Mouse (Mus musculus) testis, postnatal 14 days (tissue): ENCODE results near the gene Fam177a.
A peak's percentile ranks its signal among the peaks of the same experiment; 100 is the strongest.
"Not testable (repeated sequence)": the region's sequence is repeated elsewhere in the genome, so short reads cannot be mapped to it uniquely, and the experiment has no call there.

Experiments used
- DNase-seq: peaks from one replicate; pipeline ENCODE4 v3.0.0; 2021; ENCODE audit warnings: low spot score

The Fam177a gene

DNA sequence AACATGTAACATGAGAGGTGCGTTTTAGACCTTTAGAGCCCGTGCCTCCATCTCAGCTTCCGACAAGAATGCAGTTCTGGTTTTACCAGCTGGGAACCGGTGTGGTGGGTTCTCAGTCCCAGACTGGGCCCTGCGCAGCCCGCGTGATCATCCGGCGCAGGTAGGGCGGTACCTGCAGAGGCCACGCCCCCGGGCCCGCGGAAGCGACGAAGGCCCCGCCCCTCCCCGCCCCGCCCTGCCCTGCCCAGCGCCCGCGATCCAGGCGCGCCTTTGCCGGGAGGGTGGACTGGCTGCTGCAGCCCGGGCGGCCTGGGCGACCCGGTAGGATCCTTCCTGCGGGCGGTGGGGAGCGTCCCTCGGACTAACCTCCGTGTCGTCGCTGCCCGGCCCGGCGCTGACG is at the start of gene Fam177a:
Fam177a (plus strand) TSS at position 228 of the 400 bp plus-strand sequence.
- not testable (repeated sequence) for DNase-seq

- no peak for DNase-seq
Measured at GRCm38 (mm10) chr12:55075296-55075695, 49.0 kb upstream of the Fam177a start.

DNA sequence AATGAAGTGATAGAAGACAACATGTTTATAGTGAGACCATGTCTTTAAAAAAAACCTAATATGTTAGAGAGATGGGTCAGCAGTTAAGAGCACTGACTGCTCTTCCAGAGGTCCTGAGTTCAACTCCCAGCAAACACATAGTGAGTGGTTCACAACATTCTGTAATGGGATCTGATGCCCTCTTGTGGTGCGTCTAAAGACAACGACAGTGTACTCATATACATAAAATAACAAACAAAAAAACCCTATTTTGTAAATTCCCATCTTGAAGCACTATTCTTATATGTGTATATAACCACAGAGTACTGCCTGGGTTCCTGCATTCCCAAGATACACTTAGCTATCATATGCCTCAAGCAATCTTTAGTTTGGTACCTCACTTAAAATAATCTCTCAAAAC is 45.6 kb upstream of the Fam177a start:
- DNase-seq, result not testable (repeated sequence)

DNA sequence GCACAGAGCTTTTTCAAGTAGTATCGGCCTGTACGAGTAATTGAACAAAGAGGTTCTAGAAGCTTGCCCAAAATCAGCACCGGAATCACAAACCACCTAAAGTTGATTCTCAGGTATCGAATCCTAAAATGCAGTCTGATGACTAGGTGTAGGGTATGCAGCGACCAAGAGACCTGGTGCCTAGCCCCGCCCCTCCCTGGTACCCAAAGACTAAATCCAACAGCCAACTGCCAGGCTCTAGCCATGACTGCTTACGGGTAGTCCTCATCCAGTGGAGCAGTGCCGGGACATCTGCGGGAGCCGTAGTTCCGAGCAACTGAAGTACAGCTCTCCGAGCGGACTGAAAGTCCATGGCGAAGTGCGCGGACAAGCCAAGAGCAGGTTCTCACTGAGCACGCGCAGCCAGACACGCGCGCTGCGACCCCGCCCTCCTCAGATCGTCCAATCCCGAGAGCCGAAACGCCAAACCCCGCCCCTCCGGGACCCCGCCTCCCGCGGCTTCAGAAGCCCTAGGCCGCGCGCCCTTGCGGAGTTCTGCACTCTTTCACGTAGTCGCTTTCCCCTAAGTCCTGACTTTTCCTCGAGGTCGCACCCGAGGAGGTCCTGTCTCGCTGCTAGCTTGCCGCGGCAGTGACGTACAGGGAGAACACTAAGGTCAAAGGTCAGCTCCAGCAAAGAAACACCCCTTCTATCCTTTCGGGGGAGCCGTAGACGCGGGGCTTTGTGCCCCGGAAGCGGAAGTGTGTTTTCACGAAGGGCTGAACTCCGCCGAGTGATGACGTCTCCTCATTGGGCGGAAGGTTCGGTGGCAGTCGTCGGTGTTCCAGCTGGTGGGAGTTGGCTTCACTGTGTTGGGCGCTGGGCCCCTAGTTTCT is 44.3 kb upstream of the Fam177a start, which contains the start of the genes 2700097O09Rik and Srp54a:
2700097O09Rik (minus strand) TSS at position 385 of the 875 bp plus-strand sequence.
Srp54a (plus strand) TSS at position 537 of the 875 bp plus-strand sequence.
- DNase-seq, result peak; percentile 95

DNA sequence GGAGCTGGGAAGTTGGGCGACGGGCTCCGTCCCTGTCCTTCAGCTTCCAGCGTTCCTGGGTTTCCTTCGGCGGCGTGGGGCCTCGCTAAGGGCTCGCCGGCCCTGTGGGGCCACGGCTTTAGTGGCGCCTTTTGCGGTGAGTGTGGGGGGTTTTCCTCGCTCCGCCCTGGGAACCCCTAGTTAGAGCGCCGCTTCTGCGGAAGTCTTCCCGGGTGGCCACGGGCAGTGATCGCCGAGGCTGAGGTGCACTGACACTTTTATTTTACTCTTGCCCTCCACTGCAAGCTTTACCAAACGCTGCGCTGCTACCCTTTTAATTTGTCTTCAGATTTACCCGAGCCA is 43.7 kb upstream of the Fam177a start:
- DNase-seq, result not testable (repeated sequence)

DNA sequence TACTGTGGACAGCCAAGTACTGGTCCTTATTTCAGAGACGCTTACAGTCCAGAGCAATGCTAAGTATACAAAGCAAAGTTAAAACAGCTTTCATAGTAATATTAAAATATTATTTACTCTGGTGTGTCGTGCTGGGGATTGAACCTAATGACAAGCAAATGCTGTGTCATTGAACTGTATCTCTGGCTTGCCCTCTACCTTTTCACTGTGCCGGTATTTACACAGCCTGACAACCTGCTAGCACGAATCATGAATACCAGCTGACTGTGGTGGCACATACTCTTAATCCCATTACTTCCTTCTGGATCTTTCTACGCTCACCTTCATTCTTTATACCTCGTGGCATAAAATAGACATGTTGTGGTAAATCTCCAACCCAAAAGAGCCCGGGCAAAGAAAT is 32.1 kb upstream of the Fam177a start:
- not testable (repeated sequence) for DNase-seq

GRCm38 (mm10) chr12:55112616-55113015 is 11.7 kb upstream of the Fam177a start:
- DNase-seq, result not testable (repeated sequence)

DNA sequence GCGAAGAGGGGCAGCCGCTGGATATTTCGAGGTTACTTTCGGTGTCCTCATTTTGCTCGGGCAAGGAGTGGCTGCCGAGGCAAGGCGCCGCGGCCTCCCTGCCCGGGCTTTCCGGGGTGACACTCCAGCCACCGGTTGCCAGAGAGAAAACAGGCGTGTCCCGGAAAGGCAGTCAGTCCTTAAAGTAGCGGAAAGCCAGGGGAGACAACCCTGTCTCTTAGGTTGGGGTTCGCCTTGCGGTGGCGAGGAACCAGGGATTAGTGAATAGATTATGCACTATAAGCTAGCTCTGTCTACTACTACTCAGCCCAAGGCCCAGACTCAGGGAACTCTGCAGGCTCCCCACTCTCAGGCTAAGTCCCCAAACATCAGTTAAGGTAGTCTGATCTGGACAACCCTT is 462 bp downstream of the Fam177a start:
- not testable (repeated sequence) for DNase-seq

- not testable (repeated sequence) for DNase-seq
Measured at GRCm38 (mm10) chr12:55135540-55135939, 11.3 kb downstream of the Fam177a start.

DNA sequence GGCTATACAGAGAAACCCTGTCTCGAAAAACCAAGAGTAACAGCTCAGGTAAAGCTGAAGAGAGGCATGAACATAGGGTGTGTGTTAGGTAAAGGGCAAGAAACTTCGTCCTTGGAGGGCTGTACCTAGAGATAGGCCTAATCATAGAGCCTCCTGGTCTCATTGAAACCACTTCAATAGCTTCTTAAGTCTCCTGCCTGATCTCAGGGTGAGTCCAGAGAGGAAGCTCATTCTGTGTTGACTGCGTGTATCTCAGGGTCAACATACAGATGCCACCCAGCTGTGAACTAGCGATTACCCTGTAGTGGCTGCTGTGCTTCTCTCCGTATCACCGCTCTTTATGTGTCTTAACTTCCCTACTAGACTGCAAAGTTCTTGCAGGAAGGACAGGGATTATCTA is 13.6 kb downstream of the Fam177a start:
- DNase-seq, result not testable (repeated sequence)

- DNase-seq, result not testable (repeated sequence)
Measured at GRCm38 (mm10) chr12:55154559-55155448, 30.5 kb downstream of the Fam177a start, which contains the start of gene Srp54b. TSS of gene Srp54b (plus strand) at chr12:55155104.

DNA sequence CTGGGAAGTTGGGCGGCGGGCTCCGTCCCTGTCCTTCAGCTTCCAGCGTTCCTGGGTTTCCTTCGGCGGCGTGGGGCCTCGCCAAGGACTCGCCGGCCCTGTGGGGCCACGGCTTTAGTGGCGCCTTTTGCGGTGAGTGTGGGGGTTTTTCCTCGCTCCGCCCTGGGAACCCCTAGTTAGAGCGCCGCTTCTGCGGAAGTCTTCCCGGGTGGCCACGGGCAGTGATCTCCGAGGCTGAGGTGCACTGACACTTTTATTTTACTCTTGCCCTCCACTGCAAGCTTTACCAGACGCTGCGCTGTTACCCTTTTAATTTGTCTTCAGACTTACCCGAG is 31.1 kb downstream of the Fam177a start:
- DNase-seq, result not testable (repeated sequence)

- not testable (repeated sequence) for DNase-seq
Measured at GRCm38 (mm10) chr12:55167034-55167557, 42.8 kb downstream of the Fam177a start.

DNA sequence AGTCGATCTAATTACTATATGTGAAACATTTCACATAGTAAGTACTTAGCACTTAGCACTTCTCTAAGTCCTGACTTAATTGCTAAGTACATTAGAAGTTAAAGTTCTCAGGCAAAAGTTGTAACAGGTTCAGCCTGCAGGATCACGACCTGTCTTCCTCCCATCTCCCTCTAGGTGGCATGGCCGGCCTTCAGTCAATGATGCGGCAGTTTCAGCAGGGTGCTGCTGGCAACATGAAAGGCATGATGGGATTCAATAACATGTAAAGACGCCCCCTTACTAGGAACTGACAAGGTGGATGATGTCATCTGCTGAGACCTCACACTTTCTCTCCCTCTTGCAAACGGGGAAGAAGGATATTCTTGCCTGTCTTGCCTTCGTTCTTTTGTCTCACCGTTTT is 63.4 kb downstream of the Fam177a start:
- not testable (repeated sequence) for DNase-seq

GRCm38 (mm10) chr12:55189127-55189526 is 64.9 kb downstream of the Fam177a start:
- not testable (repeated sequence) for DNase-seq
